Mouse (Mus musculus): Measurements from ENCODE around the gene Flad1.

Gene Flad1

GRCm38 (mm10) chr3:89425876-89426275 is 14.2 kb upstream of the Flad1 start:
- DNase-seq (ENCODE audit: low spot score), result no peak

DNA sequence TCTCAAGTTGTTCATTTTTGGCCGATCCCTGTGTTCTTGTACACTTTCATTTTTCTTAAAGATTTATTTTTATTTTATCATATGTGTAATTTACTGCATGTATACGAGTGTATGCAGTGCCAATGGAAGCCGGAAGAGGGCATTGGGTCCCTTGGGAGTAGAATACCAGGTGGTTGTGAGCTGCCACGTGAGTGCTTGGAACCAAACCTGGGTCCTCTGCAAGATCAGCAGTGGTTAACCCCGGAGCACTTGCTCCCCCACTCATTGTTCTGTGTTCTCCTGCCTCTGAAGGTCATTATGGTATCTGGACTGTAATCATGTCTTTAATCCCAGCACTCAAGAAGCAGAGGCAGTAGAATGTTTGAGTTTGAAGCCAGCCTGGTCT is 13.5 kb upstream of the Flad1 start:
- no peak for DNase-seq (ENCODE audit: low spot score)

- no peak for DNase-seq (ENCODE audit: low spot score)
Observed at GRCm38 (mm10) chr3:89424416-89425140, 12.9 kb upstream of the Flad1 start.

GRCm38 (mm10) chr3:89422556-89423205 is 11.0 kb upstream of the Flad1 start:
- DNase-seq (ENCODE audit: low spot score), result no peak

GRCm38 (mm10) chr3:89421810-89422473 is 10.3 kb upstream of the Flad1 start:
- DNase-seq (ENCODE audit: low spot score), result peak; percentile 54

DNA sequence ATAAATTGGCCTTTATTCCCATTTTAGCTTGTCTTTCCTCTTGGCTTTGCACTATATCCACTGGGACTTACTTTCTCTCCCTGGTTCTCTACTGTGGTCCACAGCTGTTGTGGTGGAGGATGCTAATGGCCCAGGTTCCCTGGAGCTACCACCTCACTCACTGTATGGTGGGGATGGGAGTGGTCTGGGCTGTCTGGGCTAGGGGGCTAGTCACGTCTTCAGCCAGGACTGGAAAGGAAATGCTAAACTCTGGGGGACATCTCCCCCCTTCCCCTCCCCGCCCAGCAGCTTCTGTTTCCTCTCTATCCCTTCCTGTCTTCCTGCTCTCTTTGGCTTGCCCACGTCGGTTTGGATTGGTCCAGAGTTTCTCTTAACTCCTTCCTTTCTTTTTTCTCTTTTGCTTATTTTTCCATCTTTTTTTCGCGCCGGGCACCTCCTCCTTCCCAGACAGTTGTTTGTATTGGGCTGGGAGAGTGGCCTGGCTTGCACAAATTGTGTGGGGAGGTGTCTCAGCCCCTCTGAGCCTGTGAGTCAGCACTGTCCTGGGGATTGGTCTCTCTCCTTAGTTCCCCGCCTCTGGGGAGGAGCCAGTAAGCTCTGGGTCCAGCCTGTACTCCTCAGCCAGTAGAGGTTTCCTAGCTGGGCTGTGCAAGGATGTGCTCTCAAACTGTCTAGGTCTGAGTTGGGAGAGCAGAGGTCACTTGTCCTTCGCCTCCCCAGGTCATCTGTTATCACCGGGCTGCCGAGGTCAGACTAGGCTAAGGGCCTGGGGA is 9.5 kb upstream of the Flad1 start:
- peak; percentile 93 for DNase-seq (ENCODE audit: low spot score)

- DNase-seq (ENCODE audit: low spot score), result no peak
Observed at GRCm38 (mm10) chr3:89420421-89420820, 8.8 kb upstream of the Flad1 start.

- peak; percentile 32 for DNase-seq (ENCODE audit: low spot score)
Observed at GRCm38 (mm10) chr3:89419981-89420380, 8.3 kb upstream of the Flad1 start.

GRCm38 (mm10) chr3:89419571-89419970 is 7.9 kb upstream of the Flad1 start:
- peak; percentile 38 for DNase-seq (ENCODE audit: low spot score)

- DNase-seq (ENCODE audit: low spot score), result peak; percentile 78
Observed at GRCm38 (mm10) chr3:89418861-89419250, 7.2 kb upstream of the Flad1 start.

- DNase-seq (ENCODE audit: low spot score), result peak; percentile 98
Observed at GRCm38 (mm10) chr3:89418170-89418860, 6.6 kb upstream of the Flad1 start, which contains the start of the genes Cks1b and Shc1. Cks1b (minus strand) TSS chr3:89418383. Shc1 (plus strand) TSS chr3:89418443.

- DNase-seq (ENCODE audit: low spot score), result no peak
Observed at GRCm38 (mm10) chr3:89417840-89418169, 6.1 kb upstream of the Flad1 start.

DNA sequence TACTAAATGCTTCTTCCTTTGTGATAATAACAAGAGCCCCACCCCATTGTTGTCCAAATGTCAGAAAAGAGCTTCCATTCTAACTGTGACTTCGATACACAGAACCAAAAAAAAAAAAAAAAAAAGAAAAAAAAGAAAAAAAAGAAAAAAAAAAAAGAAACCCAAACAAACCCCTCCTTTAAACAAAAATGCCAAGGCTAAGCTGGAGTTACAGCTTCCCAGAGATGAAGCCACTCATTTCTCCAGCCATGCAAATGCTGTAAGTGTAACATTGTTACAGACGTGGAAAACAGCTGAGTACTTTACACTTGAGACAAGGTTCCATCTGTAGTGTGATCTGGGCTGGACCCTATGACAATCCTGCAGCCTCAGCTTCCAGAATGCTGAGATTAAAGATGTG is 5.5 kb upstream of the Flad1 start:
- peak; percentile 35 for DNase-seq (ENCODE audit: low spot score)

- no peak for DNase-seq (ENCODE audit: low spot score)
Observed at GRCm38 (mm10) chr3:89416158-89416557, 4.5 kb upstream of the Flad1 start.

GRCm38 (mm10) chr3:89410864-89411263 is 806 bp downstream of the Flad1 start:
- DNase-seq (ENCODE audit: low spot score), result no peak

DNA sequence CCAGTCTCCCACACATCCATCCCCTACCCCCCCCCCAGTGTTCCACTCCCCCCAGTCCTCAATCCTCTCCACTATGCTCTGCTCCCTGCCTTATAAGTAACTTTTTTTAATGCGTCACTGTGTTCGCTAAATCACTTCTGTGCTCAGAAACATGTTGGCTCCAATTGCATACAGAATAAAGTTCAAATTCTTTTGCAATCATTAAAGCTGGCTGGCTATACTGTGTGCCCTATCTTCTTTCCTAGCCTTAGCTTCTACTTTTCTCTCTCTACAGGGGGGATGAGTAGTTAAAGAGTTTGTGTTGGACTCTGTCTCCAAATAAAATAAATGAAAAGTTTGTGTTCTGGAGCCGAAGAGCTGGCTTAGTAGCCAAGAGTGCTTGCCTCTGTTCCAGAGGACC is 2.0 kb downstream of the Flad1 start:
- no peak for DNase-seq (ENCODE audit: low spot score)

DNA sequence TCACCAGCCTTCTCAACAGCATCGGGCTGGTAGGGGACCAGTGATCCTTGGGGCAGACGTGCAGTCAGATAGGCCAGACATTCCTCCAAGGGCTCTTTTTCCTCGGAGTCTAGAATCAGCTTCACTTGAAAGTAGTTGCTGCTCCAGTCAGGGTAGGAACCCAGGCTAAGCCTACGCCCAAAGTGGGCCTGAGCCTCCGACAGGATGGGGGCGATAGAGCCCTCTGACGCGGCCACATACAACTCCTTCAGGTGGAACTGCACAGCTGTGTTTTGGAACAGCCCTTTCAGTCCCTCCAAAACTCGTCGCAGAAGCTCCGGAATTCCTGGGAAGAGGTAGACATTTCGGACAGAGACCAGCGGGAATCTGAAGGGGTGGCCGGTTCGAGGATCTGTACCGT is 3.2 kb downstream of the Flad1 start:
- no peak for DNase-seq (ENCODE audit: low spot score)

GRCm38 (mm10) chr3:89406887-89407286 is 4.8 kb downstream of the Flad1 start:
- DNase-seq (ENCODE audit: low spot score), result no peak

GRCm38 (mm10) chr3:89402693-89403092 is 9.0 kb downstream of the Flad1 start, which contains the start of gene Lenep:
Lenep (minus strand) TSS chr3:89402793.
- no peak for DNase-seq (ENCODE audit: low spot score)

GRCm38 (mm10) chr3:89401329-89401728 is 10.3 kb downstream of the Flad1 start:
- DNase-seq (ENCODE audit: low spot score), result no peak

DNA sequence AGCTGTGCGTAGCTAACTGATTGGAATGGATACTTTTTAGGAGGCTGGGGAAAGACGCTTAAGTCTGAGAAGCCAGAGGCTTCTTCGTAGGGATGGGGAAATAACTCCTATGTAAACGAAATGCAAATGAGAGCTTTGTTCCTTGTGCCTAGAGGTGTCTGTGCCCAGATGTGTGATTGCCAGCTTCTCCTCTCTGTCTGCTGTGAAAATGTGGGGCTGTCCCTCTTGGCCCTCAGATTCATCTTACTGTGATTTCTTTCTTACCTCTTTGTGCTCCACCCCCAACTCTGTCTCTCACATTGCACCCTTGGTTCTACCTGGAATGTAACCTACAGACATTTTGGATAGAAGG is 15.0 kb downstream of the Flad1 start:
- no peak for DNase-seq (ENCODE audit: low spot score)
